Mouse (Mus musculus): ENCODE results near the gene Gm4836.
"Not testable (repeated sequence)": the region's sequence is repeated elsewhere in the genome, so short reads cannot be mapped to it uniquely, and the experiment has no call there.

The Gm4836 gene

GRCm38 (mm10) chrX:28293532-28293931, at the start of gene Gm4836:
TSS of gene Gm4836 (minus strand) at chrX:28293632.
- DNase-seq (ENCODE audit: low read depth, low spot score), result not testable (repeated sequence)

All from mesoderm, embryonic 11.5 days (tissue).